Mouse (Mus musculus) E14TG2a.4 (cell line): Measurements from ENCODE around the gene 5830411N06Rik.

Experiments used
- H3K27me3 ChIP-seq: 2 replicates; pipeline ENCODE4 v1.6.1; 2014; ENCODE audit warnings: low read length, control low read depth; ENCODE audit not compliant: insufficient read depth
- H3K36me3 ChIP-seq: 2 replicates; pipeline ENCODE4 v1.6.1; 2014; ENCODE audit warnings: low read length, control low read depth; ENCODE audit not compliant: insufficient read depth
- H3K4me1 ChIP-seq: replicated peaks from 2 replicates; pipeline ENCODE4 v1.6.1; 2014; ENCODE audit warnings: low read depth, low read length, control low read depth
- H3K4me3 ChIP-seq: replicated peaks from 2 replicates; pipeline ENCODE4 v1.5.1; 2014; ENCODE audit warnings: mild to moderate bottlenecking, low read length
- H3K9me3 ChIP-seq: 2 replicates; pipeline ENCODE4 v1.6.1; 2014; ENCODE audit warnings: low read length, control low read depth
- CTCF ChIP-seq: conservative IDR thresholded peaks from 2 replicates; pipeline ENCODE4 v1.5.1; 2014; ENCODE audit warnings: low read length
- NANOG ChIP-seq: IDR thresholded peaks from 2 replicates; pipeline ENCODE4 v1.6.1; 2014; ENCODE audit warnings: borderline replicate concordance, low read length, mixed read lengths
- POU5F1 ChIP-seq: IDR thresholded peaks from 2 replicates; pipeline ENCODE4 v1.6.1; 2014; ENCODE audit warnings: low read length, borderline replicate concordance

5830411N06Rik gene

GRCm38 (mm10) chr7:140247216-140247615 is at the start of gene 5830411N06Rik:
Gene 5830411N06Rik (plus strand): TSS chr7:140247284.
- no peaks in the 10 kb centered on the region for H3K4me1 ChIP-seq
- H3K36me3 ChIP-seq: no peaks in the 10 kb centered on the region
- no peak within 1 kb of the TSS for H3K4me3 ChIP-seq
- no peaks in the 10 kb centered on the region for H3K27me3 ChIP-seq
- 0 out of 2 replicates have a peak, but pooled peaks cover 3% of the 10 kb centered on the region for H3K9me3 ChIP-seq
- TF ChIP-seq POU5F1: no peak
- no peak for TF ChIP-seq CTCF
- TF ChIP-seq NANOG: no peak

- Histone ChIP-seq H3K27me3 (peaks cover 11% of the 10 kb centered on the region; the same call in 1 of the 2 replicates), H3K4me3 (no peak overlapping the region), H3K36me3 (no peaks in the 10 kb centered on the region), H3K4me1 (no peaks in the 10 kb centered on the region), H3K9me3 (no peaks in the 10 kb centered on the region)
- TF ChIP-seq POU5F1: no peak
- TF ChIP-seq NANOG: no peak
- TF ChIP-seq CTCF: no peak
Measured at GRCm38 (mm10) chr7:140201090-140201489, 46.0 kb upstream of the 5830411N06Rik start.

- Histone ChIP-seq H3K36me3 (no peaks in the 10 kb centered on the region), H3K4me1 (no peaks in the 10 kb centered on the region), H3K27me3 (peaks cover 13% of the 10 kb centered on the region; the same call in 1 of the 2 replicates), H3K4me3 (no peak within 1 kb of the TSS), H3K9me3 (no peaks in the 10 kb centered on the region)
- TF ChIP-seq NANOG: no peak
- no peak for TF ChIP-seq POU5F1
- TF ChIP-seq CTCF: no peak
Measured at GRCm38 (mm10) chr7:140205864-140206263, 41.2 kb upstream of the 5830411N06Rik start, which contains the start of gene Olfr524. Gene Olfr524 (minus strand): TSS chr7:140205964.

DNA sequence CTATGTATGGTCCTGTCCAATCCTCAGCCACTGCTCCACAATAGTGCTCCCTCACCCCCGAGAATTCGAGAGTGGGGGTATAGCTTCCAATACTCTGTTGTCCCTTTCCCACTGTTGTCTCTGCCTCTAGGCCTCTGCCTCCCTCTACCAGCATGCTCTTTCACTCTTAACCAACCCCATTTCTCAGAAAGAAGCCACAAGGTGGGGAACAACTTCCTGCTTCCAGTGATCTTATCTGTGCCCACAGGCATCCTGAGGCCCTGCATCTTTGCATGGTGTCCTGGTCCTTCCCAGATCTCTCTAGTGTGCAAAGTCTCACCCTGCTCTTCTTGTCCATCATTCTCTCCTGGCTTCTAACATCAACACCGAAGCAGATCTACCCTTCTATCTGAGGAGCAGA is 40.2 kb upstream of the 5830411N06Rik start:
- Histone ChIP-seq H3K9me3 (no peaks in the 10 kb centered on the region), H3K4me1 (no peaks in the 10 kb centered on the region), H3K4me3 (no peak overlapping the region), H3K27me3 (peaks cover 13% of the 10 kb centered on the region; the same call in 1 of the 2 replicates), H3K36me3 (no peaks in the 10 kb centered on the region)
- TF ChIP-seq POU5F1 (no peak), CTCF (no peak), NANOG (no peak)

- H3K27me3 ChIP-seq: 0 out of 2 replicates have a peak, but pooled peaks cover 7% of the 10 kb centered on the region
- H3K9me3 ChIP-seq: peaks cover 3% of the 10 kb centered on the region; the same call in 1 of the 2 replicates
Measured at GRCm38 (mm10) chr7:140208153-140208552, 38.9 kb upstream of the 5830411N06Rik start.

GRCm38 (mm10) chr7:140208677-140209076 is 38.4 kb upstream of the 5830411N06Rik start:
- H3K4me1 ChIP-seq: no peaks in the 10 kb centered on the region
- TF ChIP-seq POU5F1: no peak
- H3K27me3 ChIP-seq: peaks cover 4% of the 10 kb centered on the region; the same call in 1 of the 2 replicates
- H3K9me3 ChIP-seq: peaks cover 3% of the 10 kb centered on the region; the same call in 1 of the 2 replicates
- no peak overlapping the region for H3K4me3 ChIP-seq
- H3K36me3 ChIP-seq: no peaks in the 10 kb centered on the region

More at GRCm38 (mm10) chr7:140208153-140208552, 38.9 kb upstream of the 5830411N06Rik start:
- Histone ChIP-seq H3K36me3 (no peaks in the 10 kb centered on the region), H3K4me3 (no peak overlapping the region), H3K4me1 (no peaks in the 10 kb centered on the region)
- TF ChIP-seq POU5F1: no peak
- TF ChIP-seq NANOG: no peak
- TF ChIP-seq CTCF: no peak

DNA sequence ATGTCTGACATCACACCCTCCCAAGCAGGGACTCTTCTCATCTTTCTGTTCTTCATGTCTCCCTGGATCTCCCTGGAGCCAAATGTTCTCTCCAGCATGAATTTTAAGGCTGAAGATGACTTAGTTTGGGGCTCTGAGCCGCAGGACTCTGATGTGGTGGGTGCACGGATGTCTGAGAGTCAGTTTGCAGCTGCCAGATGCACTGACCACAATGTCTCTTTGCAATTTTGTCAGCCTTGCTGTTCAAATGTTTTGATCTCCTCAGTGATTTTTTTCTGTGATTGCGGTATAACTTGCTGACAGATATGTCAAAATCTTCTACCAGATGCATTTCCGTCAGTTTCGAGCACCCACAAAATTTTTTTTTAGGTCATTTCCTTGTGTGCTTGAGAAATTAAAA is 33.2 kb upstream of the 5830411N06Rik start:
- H3K9me3 ChIP-seq: peaks cover 8% of the 10 kb centered on the region; the same call in 1 of the 2 replicates
- H3K4me1 ChIP-seq: no peaks in the 10 kb centered on the region
- no peaks in the 10 kb centered on the region for H3K36me3 ChIP-seq
- no peak overlapping the region for H3K4me3 ChIP-seq
- TF ChIP-seq NANOG (no peak), CTCF (no peak), POU5F1 (no peak)
- H3K27me3 ChIP-seq: peaks cover 2% of the 10 kb centered on the region; the same call in 1 of the 2 replicates

- peaks cover 11% of the 10 kb centered on the region; the same call in 1 of the 2 replicates for H3K9me3 ChIP-seq
- no peaks in the 10 kb centered on the region for H3K36me3 ChIP-seq
- H3K27me3 ChIP-seq: no peaks in the 10 kb centered on the region; the same call in 1 of the 2 replicates
- no peaks in the 10 kb centered on the region for H3K4me1 ChIP-seq
- TF ChIP-seq POU5F1: no peak
- no peak for TF ChIP-seq NANOG
- no peak within 1 kb of the TSS for H3K4me3 ChIP-seq
Measured at GRCm38 (mm10) chr7:140217967-140218366, 29.1 kb upstream of the 5830411N06Rik start, which contains the start of gene Cd163l1. Gene Cd163l1 (plus strand): TSS chr7:140218267.

DNA sequence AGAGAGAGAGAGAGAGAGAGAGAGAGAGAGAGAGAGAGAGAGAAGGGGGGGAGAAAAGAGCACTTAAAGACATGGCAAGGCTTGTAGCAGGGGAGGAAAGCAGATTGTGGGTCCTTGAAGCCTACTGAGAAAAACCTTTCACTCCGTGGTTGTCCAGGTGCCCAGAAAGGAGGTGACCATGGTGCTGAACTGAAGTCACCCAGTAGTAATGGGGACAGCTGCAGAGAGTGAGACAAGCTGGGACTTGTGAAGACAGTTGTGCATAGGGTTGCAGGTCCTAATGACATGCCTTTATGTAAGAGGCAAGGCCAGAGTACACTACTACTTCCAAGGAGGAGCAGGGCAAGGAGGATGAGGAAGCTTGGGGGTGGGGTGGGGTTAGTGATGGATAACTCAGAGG is 27.8 kb upstream of the 5830411N06Rik start:
- H3K4me3 ChIP-seq: no peak overlapping the region
- peaks cover 12% of the 10 kb centered on the region; the same call in 1 of the 2 replicates for H3K27me3 ChIP-seq
- TF ChIP-seq NANOG (no peak), CTCF (no peak), POU5F1 (no peak)
- H3K36me3 ChIP-seq: no peaks in the 10 kb centered on the region
- peaks cover 11% of the 10 kb centered on the region; the same call in 1 of the 2 replicates for H3K9me3 ChIP-seq
- peaks cover 1% of the 10 kb centered on the region for H3K4me1 ChIP-seq
